Mouse (Mus musculus): ENCODE measurements around the gene Runx1. TPM values are rescaled to one million over a fixed set of nuclear protein-coding genes. Genes with fewer than 3 reads are reported as not detected.

Runx1 gene
- polyA plus RNA-seq, 1 experiment from 2014 or later = 1.1 TPM

- Histone ChIP-seq H3K4me2 (replicated peaks) (no peak overlapping the region), H3K9me3 (no peaks in the 10 kb centered on the region), H3K4me1 (replicated peaks) (peaks cover 22% of the 10 kb centered on the region), H3K27ac (no peak overlapping the region), H3K27me3 (peaks cover 18% of the 10 kb centered on the region; the same call in 1 of the 2 replicates), H3K36me3 (no peaks in the 10 kb centered on the region), H3K4me3 (replicated peaks) (no peak overlapping the region), H3K9ac (replicated peaks) (no peak overlapping the region)
- 98% methylated on average over 7 of the region's 7 CpGs for WGBS
- ATAC-seq = no peak
These were observed 196.1 kb downstream of the Runx1 start for GRCm38 (mm10) chr16:92629829-92630228.

GRCm38 (mm10) chr16:92627262-92627661, 198.7 kb downstream of the Runx1 start:
- Histone ChIP-seq H3K27ac (0 out of 2 replicates have a peak overlapping the region, but pooled peaks have one; percentile 35), H3K27me3 (peaks cover 18% of the 10 kb centered on the region; the same call in 1 of the 2 replicates), H3K4me1 (replicated peaks) (peaks cover 22% of the 10 kb centered on the region), H3K4me2 (replicated peaks) (no peak overlapping the region; the same call in 1 of the 2 replicates), H3K4me3 (replicated peaks) (no peak overlapping the region), H3K36me3 (no peaks in the 10 kb centered on the region), H3K9ac (replicated peaks) (no peak overlapping the region), H3K9me3 (no peaks in the 10 kb centered on the region)
- 26% methylated on average over 6 of the region's 6 CpGs for WGBS
- ATAC-seq = 0 out of 2 replicates have a peak, but pooled peaks have one; percentile 34

GRCm38 (mm10) chr16:92623953-92624352, 202.0 kb downstream of the Runx1 start:
- Histone ChIP-seq H3K4me1 (replicated peaks) (peaks cover 14% of the 10 kb centered on the region), H3K9ac (replicated peaks) (no peak overlapping the region), H3K36me3 (no peaks in the 10 kb centered on the region), H3K27me3 (peaks cover 12% of the 10 kb centered on the region; the same call in 1 of the 2 replicates), H3K4me3 (replicated peaks) (no peak overlapping the region), H3K27ac (no peak overlapping the region), H3K4me2 (replicated peaks) (no peak overlapping the region), H3K9me3 (no peaks in the 10 kb centered on the region)
- ATAC-seq = no peak
- 83% methylated on average over 11 of the region's 11 CpGs for WGBS

GRCm38 (mm10) chr16:92621859-92622258, 204.1 kb downstream of the Runx1 start:
- no peak overlapping the region for H3K4me2 ChIP-seq (replicated peaks)
- 0 out of 2 replicates have a peak, but pooled peaks cover 2% of the 10 kb centered on the region for H3K4me1 ChIP-seq (replicated peaks)
- no peak overlapping the region for H3K9ac ChIP-seq (replicated peaks)
- H3K36me3 ChIP-seq = no peaks in the 10 kb centered on the region
- peaks cover 9% of the 10 kb centered on the region; the same call in 1 of the 2 replicates for H3K27me3 ChIP-seq
- H3K9me3 ChIP-seq = peaks cover 9% of the 10 kb centered on the region
- ATAC-seq = 0 out of 2 replicates have a peak, but pooled peaks have one; percentile 17
- WGBS = 71% methylated on average over 8 of the region's 8 CpGs
- no peak overlapping the region for H3K27ac ChIP-seq
- H3K4me3 ChIP-seq (replicated peaks) = no peak overlapping the region

GRCm38 (mm10) chr16:92620841-92621518, 205.0 kb downstream of the Runx1 start:
- H3K27ac ChIP-seq = no peak overlapping the region
- no peaks in the 10 kb centered on the region for H3K36me3 ChIP-seq
- WGBS = 58% methylated on average over 10 of the region's 10 CpGs
- H3K9ac ChIP-seq (replicated peaks) = no peak overlapping the region
- no peak overlapping the region for H3K4me3 ChIP-seq (replicated peaks)
- H3K4me2 ChIP-seq (replicated peaks) = no peak overlapping the region
- H3K9me3 ChIP-seq = peaks cover 9% of the 10 kb centered on the region
- peaks cover 4% of the 10 kb centered on the region; the same call in 1 of the 2 replicates for H3K27me3 ChIP-seq
- ATAC-seq = no peak
- H3K4me1 ChIP-seq (replicated peaks) = 0 out of 2 replicates have a peak, but pooled peaks cover 2% of the 10 kb centered on the region

GRCm38 (mm10) chr16:92616839-92617238, 209.1 kb downstream of the Runx1 start:
- H3K4me2 ChIP-seq (replicated peaks) = no peak overlapping the region
- H3K27me3 ChIP-seq = peaks cover 11% of the 10 kb centered on the region; the same call in 1 of the 2 replicates
- 87% methylated on average over 2 of the region's 2 CpGs for WGBS
- 0 out of 2 replicates have a peak, but pooled peaks cover 4% of the 10 kb centered on the region for H3K4me1 ChIP-seq (replicated peaks)
- H3K9me3 ChIP-seq = peaks cover 9% of the 10 kb centered on the region
- no peak overlapping the region for H3K4me3 ChIP-seq (replicated peaks)
- H3K27ac ChIP-seq = no peak overlapping the region
- ATAC-seq = no peak
- no peaks in the 10 kb centered on the region for H3K36me3 ChIP-seq
- H3K9ac ChIP-seq (replicated peaks) = no peak overlapping the region

GRCm38 (mm10) chr16:92615234-92615799, 210.6 kb downstream of the Runx1 start:
- ATAC-seq = no peak
- Histone ChIP-seq H3K4me1 (replicated peaks) (peaks cover 9% of the 10 kb centered on the region), H3K9ac (replicated peaks) (no peak overlapping the region), H3K9me3 (peaks cover 9% of the 10 kb centered on the region), H3K27ac (no peak overlapping the region), H3K27me3 (peaks cover 15% of the 10 kb centered on the region; the same call in 1 of the 2 replicates), H3K36me3 (no peaks in the 10 kb centered on the region), H3K4me3 (replicated peaks) (no peak overlapping the region), H3K4me2 (replicated peaks) (no peak overlapping the region)
- 93% methylated on average over 15 of the region's 15 CpGs for WGBS

- WGBS = 29% methylated on average over 8 of the region's 8 CpGs
- no peak for ATAC-seq
- Histone ChIP-seq H3K9me3 (peaks cover under 1% of the 10 kb centered on the region; the same call in 1 of the 2 replicates), H3K4me3 (replicated peaks) (no peak overlapping the region), H3K36me3 (no peaks in the 10 kb centered on the region), H3K27me3 (peaks cover 22% of the 10 kb centered on the region), H3K27ac (no peak overlapping the region), H3K4me2 (replicated peaks) (no peak overlapping the region), H3K4me1 (replicated peaks) (peaks cover 30% of the 10 kb centered on the region), H3K9ac (replicated peaks) (no peak overlapping the region)
These were observed 213.4 kb downstream of the Runx1 start for GRCm38 (mm10) chr16:92612546-92612945.

- no peak for ATAC-seq
- no peak overlapping the region for H3K9ac ChIP-seq (replicated peaks)
- no peak overlapping the region for H3K4me3 ChIP-seq (replicated peaks)
- H3K9me3 ChIP-seq = no peaks in the 10 kb centered on the region
- WGBS = 87% methylated on average over 12 of the region's 12 CpGs
- H3K27ac ChIP-seq = no peak overlapping the region
- peaks cover 30% of the 10 kb centered on the region for H3K4me1 ChIP-seq (replicated peaks)
- H3K36me3 ChIP-seq = no peaks in the 10 kb centered on the region
- H3K27me3 ChIP-seq = peaks cover 28% of the 10 kb centered on the region
- no peak overlapping the region for H3K4me2 ChIP-seq (replicated peaks)
These were observed 214.3 kb downstream of the Runx1 start for GRCm38 (mm10) chr16:92611641-92612149.

GRCm38 (mm10) chr16:92610464-92610863, 215.5 kb downstream of the Runx1 start:
- no peaks in the 10 kb centered on the region for H3K36me3 ChIP-seq
- ATAC-seq = no peak
- peaks cover 36% of the 10 kb centered on the region for H3K4me1 ChIP-seq (replicated peaks)
- H3K27ac ChIP-seq = no peak overlapping the region
- WGBS = 32% methylated on average over 8 of the region's 8 CpGs
- H3K9ac ChIP-seq (replicated peaks) = no peak overlapping the region
- H3K4me2 ChIP-seq (replicated peaks) = no peak overlapping the region
- H3K9me3 ChIP-seq = no peaks in the 10 kb centered on the region
- H3K27me3 ChIP-seq = peaks cover 39% of the 10 kb centered on the region
- H3K4me3 ChIP-seq (replicated peaks) = no peak overlapping the region

GRCm38 (mm10) chr16:92609717-92610077, 216.3 kb downstream of the Runx1 start:
- Histone ChIP-seq H3K36me3 (no peaks in the 10 kb centered on the region), H3K9ac (replicated peaks) (no peak overlapping the region), H3K27me3 (peaks cover 43% of the 10 kb centered on the region), H3K4me2 (replicated peaks) (no peak overlapping the region), H3K4me1 (replicated peaks) (peaks cover 37% of the 10 kb centered on the region), H3K9me3 (no peaks in the 10 kb centered on the region), H3K4me3 (replicated peaks) (no peak overlapping the region), H3K27ac (no peak overlapping the region)
- WGBS = 53% methylated on average over 11 of the region's 11 CpGs
- ATAC-seq = no peak
